Mouse (Mus musculus) liver, postnatal 0 days (tissue): ENCODE measurements at regions not wholly inside any gene's neighbourhood (a gene's known extent, or its start where the extent isn't known, plus 50 kb on each side); places are given as distances from the start of the nearest gene placed in this dataset.

ENCODE experiments used
- ATAC-seq: fragments of 200-750 bp; cut with Nextera tagmentation; 2 replicates; pipeline ENCODE4 v1.8.0; 2017; ENCODE audit warnings: mild to moderate bottlenecking, moderate library complexity
- DNase-seq: peaks from one replicate; pipeline ENCODE4 v3.0.0-alpha.2; 2016
- H3K27ac ChIP-seq: fragments of 300-500 bp; sonication (generic); 2 replicates; pipeline ENCODE4 v1.5.1; 2014; ENCODE audit warnings: antibody characterized with exemption, moderate library complexity, mild to moderate bottlenecking, low read depth
- H3K27me3 ChIP-seq: fragments of 300-500 bp; sonication (generic); 2 replicates; pipeline ENCODE4 v1.6.1; 2014; ENCODE audit warnings: low read length, control low read depth, mixed read lengths; ENCODE audit not compliant: insufficient read depth
- H3K36me3 ChIP-seq: fragments of 300-500 bp; sonication (generic); replicated peaks from 2 replicates; pipeline ENCODE4 v1.6.1; 2014; ENCODE audit warnings: mild to moderate bottlenecking, control low read depth, low read length, moderate library complexity, mixed read lengths; ENCODE audit not compliant: insufficient read depth
- H3K4me1 ChIP-seq: fragments of 300-500 bp; sonication (generic); 2 replicates; pipeline ENCODE4 v1.6.1; 2014; ENCODE audit warnings: antibody characterized with exemption, mild to moderate bottlenecking, control low read depth; ENCODE audit not compliant: insufficient read depth
- H3K4me2 ChIP-seq: fragments of 300-500 bp; sonication (generic); 2 replicates; pipeline ENCODE4 v1.6.1; 2014; ENCODE audit warnings: low read depth, mild to moderate bottlenecking, low read length, moderate library complexity, mixed read lengths
- H3K4me3 ChIP-seq: fragments of 300-500 bp; sonication (generic); 2 replicates; pipeline ENCODE4 v1.5.1; 2014; ENCODE audit warnings: low read depth, low read length
- H3K9ac ChIP-seq: fragments of 300-500 bp; sonication (generic); replicated peaks from 2 replicates; pipeline ENCODE4 v1.6.1; 2014; ENCODE audit warnings: mild to moderate bottlenecking, moderate library complexity
- H3K9me3 ChIP-seq: fragments of 300-500 bp; sonication (generic); 2 replicates; pipeline ENCODE4 v1.6.1; 2016; ENCODE audit warnings: mild to moderate bottlenecking, control low read depth, low read length, mixed read lengths
- CTCF ChIP-seq: sonication (generic); IDR thresholded peaks from 2 replicates; pipeline ENCODE4 v1.5.1; 2016; ENCODE audit warnings: antibody characterized with exemption, low read depth
- EP300 ChIP-seq: IDR thresholded peaks from 2 replicates; pipeline ENCODE4 v1.6.1; 2016; ENCODE audit warnings: antibody characterized with exemption, low read depth, mild to moderate bottlenecking
- WGBS: fragments of 180-500 bp; shearing (Covaris S2); extraction: QIAGEN DNeasy Blood & Tissue Kit; methylation state at CpG from one replicate; pipeline ENCODE4 v1.1.7; 2014; ENCODE audit not compliant: insufficient replicate concordance; 5-methylcytosine and 5-hydroxymethylcytosine counted together

DNA sequence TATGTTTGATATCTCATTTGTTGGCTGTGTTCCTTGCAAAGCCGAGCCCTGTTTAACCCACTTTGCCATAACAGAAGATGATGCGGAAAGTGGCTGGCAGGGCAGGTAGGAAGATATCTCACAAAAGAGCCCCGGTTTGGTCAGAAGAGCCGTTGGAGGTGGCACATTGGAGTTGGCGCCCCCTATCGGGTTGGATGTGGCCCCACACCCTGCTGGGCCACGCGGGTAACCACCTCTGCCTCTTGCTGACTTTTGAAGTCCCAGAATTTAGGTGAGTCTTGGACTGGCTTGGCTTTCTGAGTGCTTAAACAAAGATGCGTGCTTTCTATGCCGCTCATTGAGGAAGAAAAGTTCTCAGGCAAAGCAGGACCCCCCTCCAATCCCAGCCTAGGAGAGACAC lies 56.1 kb downstream of the Gm4791 start:
- Histone ChIP-seq H3K4me3 (no peak overlapping the region), H3K9me3 (peaks cover 3% of the 10 kb centered on the region; the same call in 1 of the 2 replicates), H3K27me3 (no peaks in the 10 kb centered on the region), H3K27ac (no peak overlapping the region), H3K9ac (no peak overlapping the region), H3K36me3 (no peaks in the 10 kb centered on the region), H3K4me2 (no peak overlapping the region), H3K4me1 (no peaks in the 10 kb centered on the region)
- TF ChIP-seq EP300 (no peak), CTCF (no peak)
- DNase-seq (no peak), ATAC-seq (no peak)
- WGBS, result 72% methylated on average over 10 of the region's 10 CpGs

- Histone ChIP-seq H3K27me3 (no peaks in the 10 kb centered on the region), H3K9me3 (no peaks in the 10 kb centered on the region), H3K4me2 (no peak overlapping the region), H3K36me3 (no peaks in the 10 kb centered on the region), H3K27ac (no peak overlapping the region), H3K4me1 (no peaks in the 10 kb centered on the region), H3K9ac (no peak overlapping the region), H3K4me3 (no peak overlapping the region)
- WGBS, result 83% methylated on average over 6 of the region's 6 CpGs
- ATAC-seq (no peak), DNase-seq (no peak)
- TF ChIP-seq CTCF (no peak), EP300 (no peak)
Measured at GRCm38 (mm10) chr9:47055558-47055957, 57.0 kb downstream of the Gm4791 start.

- Histone ChIP-seq H3K36me3 (no peaks in the 10 kb centered on the region), H3K27ac (no peak overlapping the region), H3K4me3 (no peak overlapping the region), H3K9ac (no peak overlapping the region), H3K4me1 (no peaks in the 10 kb centered on the region), H3K9me3 (no peaks in the 10 kb centered on the region), H3K27me3 (no peaks in the 10 kb centered on the region), H3K4me2 (no peak overlapping the region)
- WGBS, result 64% methylated on average over 7 of the region's 7 CpGs
- TF ChIP-seq EP300 (no peak), CTCF (no peak)
- ATAC-seq, result no peak
- DNase-seq, result no peak
Measured at GRCm38 (mm10) chr9:47059339-47060005, 60.9 kb downstream of the Gm4791 start.

DNA sequence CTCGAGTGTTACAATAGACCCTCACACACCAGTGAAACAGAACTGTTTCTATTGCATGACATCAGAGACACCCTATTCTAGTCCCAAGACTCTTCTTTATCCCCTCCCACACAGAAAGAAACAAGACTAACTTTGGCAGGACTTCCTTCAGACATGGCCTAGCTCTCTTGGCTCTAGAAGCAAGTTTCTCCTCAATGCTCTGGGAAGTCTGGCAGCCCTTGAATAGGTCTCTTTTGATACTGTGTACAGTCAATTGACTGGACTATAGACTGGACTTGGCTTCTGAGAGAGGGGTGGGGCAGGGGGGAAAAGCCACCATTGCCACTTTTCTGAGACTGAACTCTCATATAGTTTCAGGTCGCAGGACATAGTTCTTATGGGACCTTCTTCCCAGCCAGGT lies 62.2 kb downstream of the Gm4791 start:
- no peak overlapping the region for H3K4me2 ChIP-seq
- no peaks in the 10 kb centered on the region for H3K9me3 ChIP-seq
- no peaks in the 10 kb centered on the region for H3K27me3 ChIP-seq
- no peaks in the 10 kb centered on the region for H3K36me3 ChIP-seq
- ATAC-seq, result no peak
- WGBS, result 57% methylated on average over 2 of the region's 2 CpGs
- H3K9ac ChIP-seq, result no peak overlapping the region
- H3K4me3 ChIP-seq, result no peak overlapping the region
- DNase-seq, result no peak
- no peak for TF ChIP-seq CTCF
- TF ChIP-seq EP300, result no peak
- no peak overlapping the region for H3K27ac ChIP-seq
- no peaks in the 10 kb centered on the region for H3K4me1 ChIP-seq

DNA sequence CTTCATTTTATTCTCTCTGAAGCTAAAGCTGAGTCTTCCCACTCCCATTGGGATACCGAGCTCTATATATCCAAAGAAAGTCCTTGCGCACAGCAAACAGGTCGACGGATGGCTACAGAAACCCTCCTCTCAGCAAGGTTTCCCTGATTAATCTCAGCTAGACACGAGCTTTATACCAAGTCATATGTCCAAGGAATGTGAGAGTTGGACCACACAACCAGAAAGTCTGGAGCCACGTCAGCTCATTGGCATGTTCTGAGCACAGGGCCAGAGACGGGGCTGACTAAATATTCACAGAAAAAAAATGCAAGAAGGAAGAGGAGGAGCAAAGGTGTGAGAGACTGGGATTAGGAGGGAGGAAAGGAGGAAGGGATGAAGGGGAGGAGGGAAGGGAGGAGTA lies 64.0 kb downstream of the Gm4791 start:
- DNase-seq (no peak), ATAC-seq (no peak)
- no peaks in the 10 kb centered on the region for H3K4me1 ChIP-seq
- no peaks in the 10 kb centered on the region for H3K9me3 ChIP-seq
- H3K27me3 ChIP-seq, result no peaks in the 10 kb centered on the region
- no peak overlapping the region for H3K4me2 ChIP-seq
- WGBS, result 73% methylated on average over 7 of the region's 7 CpGs
- no peak overlapping the region for H3K27ac ChIP-seq
- TF ChIP-seq EP300 (no peak), CTCF (no peak)
- H3K4me3 ChIP-seq, result no peak overlapping the region
- H3K36me3 ChIP-seq, result no peaks in the 10 kb centered on the region
- no peak overlapping the region for H3K9ac ChIP-seq

DNA sequence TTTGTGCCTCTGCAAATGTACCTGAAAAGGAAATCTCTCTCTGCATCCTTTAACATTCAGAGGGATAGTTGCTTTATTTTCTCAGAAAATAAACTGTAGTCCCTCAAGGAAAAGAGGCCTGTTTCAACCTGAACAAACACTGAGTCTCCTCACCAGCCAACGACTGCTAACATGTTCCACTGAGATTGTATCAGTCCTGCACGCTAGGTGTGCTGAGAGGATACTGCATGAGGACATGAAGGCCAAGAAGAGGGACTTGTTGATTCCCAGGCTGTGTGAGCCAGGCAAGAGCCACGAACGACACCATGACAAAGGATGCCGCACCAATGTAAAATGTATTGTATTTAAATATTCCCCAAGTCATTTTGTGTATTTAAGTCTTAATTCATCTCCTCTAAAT lies 65.2 kb downstream of the Gm4791 start:
- WGBS, result 74% methylated on average over 5 of the region's 5 CpGs
- H3K4me3 ChIP-seq, result no peak overlapping the region
- no peak overlapping the region for H3K27ac ChIP-seq
- no peak overlapping the region for H3K9ac ChIP-seq
- H3K27me3 ChIP-seq, result no peaks in the 10 kb centered on the region
- H3K4me2 ChIP-seq, result no peak overlapping the region
- H3K36me3 ChIP-seq, result no peaks in the 10 kb centered on the region
- H3K4me1 ChIP-seq, result no peaks in the 10 kb centered on the region
- no peak for DNase-seq
- no peak for TF ChIP-seq CTCF
- TF ChIP-seq EP300, result no peak
- no peaks in the 10 kb centered on the region for H3K9me3 ChIP-seq
- no peak for ATAC-seq
